In genomic region chr9:45839982-45840300, GRCm38 (mm10) we compare ENCODE assay signal across 8 mouse cellular contexts. TPM values are rescaled to one million over a fixed set of nuclear protein-coding genes. Genes with fewer than 3 reads are reported as not detected.
DNase-seq lines count a peak whose midpoint lies in the region; ATAC-seq and TF ChIP-seq lines count a peak whose summit lies in the region.

No protein-coding gene starts in this region.

- peak overlapping the region; percentile 89 for H3K4me3 ChIP-seq in cerebellum, adult 2 months (replicated peaks; ENCODE audit: insufficient read depth, low read depth, low read length)
- H3K4me3 ChIP-seq in neural tube, embryonic 11.5 days (ENCODE audit: low read depth, low read length): peak overlapping the region; percentile 74
- H3K4me3 ChIP-seq in liver, embryonic 14.5 days (ENCODE audit: insufficient read depth in 1 of 2, low read depth in 2 of 2, low read length in 2 of 2): peak overlapping the region; percentile 56 to 61

- peak overlapping the region; percentile 61 for H3K4me2 ChIP-seq in neural tube, embryonic 11.5 days (ENCODE audit: low read depth)
- H3K4me2 ChIP-seq in liver, embryonic 14.5 days (ENCODE audit: low read depth): peak overlapping the region; percentile 48

- no peak for TF ChIP-seq EP300 in liver, embryonic 14.5 days (IDR thresholded peaks at IDR 0.05; ENCODE audit: low read depth)

- ATAC-seq in neural tube, embryonic 11.5 days (ENCODE audit: insufficient read depth, low FRiP score, low TSS enrichment): no peak
- ATAC-seq in liver, embryonic 14.5 days (ENCODE audit: insufficient read depth): no peak

- DNase-seq in cerebellum, adult 2 months: peak; percentile 33 to 38
- DNase-seq in cerebellum, adult 9-10 months: no peak
- no peak for DNase-seq in neural tube, embryonic 11.5 days (ENCODE audit: low spot score)
- no peak for DNase-seq in neural tube, embryonic 10.5 days (ENCODE audit: extremely low spot score, low spot score)
- DNase-seq in liver, embryonic 14.5 days (ENCODE audit: low read depth in 3 of 3, low spot score in 3 of 3): no peak
- no peak for DNase-seq in T-cell, adult 2 months (ENCODE audit: low spot score)
- DNase-seq in spleen, postnatal 36 days (ENCODE audit: low spot score in 2 of 2): no peak
- no peak for DNase-seq in spleen, adult 18-20 months

- H3K27ac ChIP-seq in cerebellum, adult 2 months (ENCODE audit: insufficient read depth, low read length): no peak overlapping the region
- H3K27ac ChIP-seq in neural tube, embryonic 11.5 days (ENCODE audit: low read depth, low read length): no peak overlapping the region
- no peak overlapping the region for H3K27ac ChIP-seq in liver, embryonic 14.5 days

- H3K9me3 ChIP-seq in neural tube, embryonic 11.5 days (ENCODE audit: control insufficient read depth, low read length): no peaks in the 10 kb centered on the region
- H3K9me3 ChIP-seq in liver, embryonic 14.5 days (ENCODE audit: control insufficient read depth, low read length): no peaks in the 10 kb centered on the region

- peaks cover 21% of the 10 kb centered on the region for H3K4me1 ChIP-seq in cerebellum, adult 2 months (ENCODE audit: control insufficient read depth, insufficient read depth, low read length)
- peaks cover 11% of the 10 kb centered on the region for H3K4me1 ChIP-seq in neural tube, embryonic 11.5 days (ENCODE audit: control insufficient read depth, insufficient read depth, low read length)
- H3K4me1 ChIP-seq in liver, embryonic 14.5 days (replicated peaks; ENCODE audit: control insufficient read depth in 2 of 2, insufficient read depth in 2 of 2, low read length in 1 of 2): peaks cover 0 to 15% of the 10 kb centered on the region in 2 experiments; a peak in 3 of 4 replicates

- WGBS in cerebellum, adult 2 months: 19% methylated on average over 7 of the region's 7 CpGs
- 77% methylated on average over 7 of the region's 7 CpGs for WGBS in neural tube, embryonic 11.5 days
- 55% methylated on average over 7 of the region's 7 CpGs for whole genome bisulfite sequencing in liver, embryonic 14.5 days (ENCODE audit: insufficient replicate concordance)

- no peaks in the 10 kb centered on the region for H3K36me3 ChIP-seq in neural tube, embryonic 11.5 days (ENCODE audit: control insufficient read depth, insufficient read depth, low read length)
- H3K36me3 ChIP-seq in liver, embryonic 14.5 days (replicated peaks; ENCODE audit: control insufficient read depth, insufficient read depth, low read depth): no peaks in the 10 kb centered on the region

- TF ChIP-seq CTCF in cerebellum, adult 2 months (IDR thresholded peaks at IDR 0.05; ENCODE audit: borderline replicate concordance, insufficient read depth, low read depth, low read length): no peak
- no peak for TF ChIP-seq CTCF in liver, embryonic 14.5 days (IDR thresholded peaks at IDR 0.05; ENCODE audit: low read depth)

- TF ChIP-seq POLR2A in cerebellum, adult 2 months (IDR thresholded peaks at IDR 0.05; ENCODE audit: borderline replicate concordance, insufficient read depth, low read length): no peak

- no peak overlapping the region for H3K9ac ChIP-seq in neural tube, embryonic 11.5 days (ENCODE audit: low read length)
- H3K9ac ChIP-seq in liver, embryonic 14.5 days (replicated peaks): no peak overlapping the region

- H3K27me3 ChIP-seq in cerebellum, adult 2 months (ENCODE audit: control insufficient read depth, insufficient read depth, low read length): no peaks in the 10 kb centered on the region
- no peaks in the 10 kb centered on the region for H3K27me3 ChIP-seq in neural tube, embryonic 11.5 days (ENCODE audit: control insufficient read depth, insufficient read depth, low read length)
- H3K27me3 ChIP-seq in liver, embryonic 14.5 days (ENCODE audit: control insufficient read depth, insufficient read depth, low read length): peaks cover 12% of the 10 kb centered on the region

RNA-seq across cellular contexts. Expression of gene Bace1, which starts 1.6 kb away (rescaled TPM):
- 68.2 and 76.7 TPM in 2 replicates for polyA plus RNA-seq in cerebellum, adult 2 months (2012; rRNA removed)
- polyA plus RNA-seq in neural tube, embryonic 11.5 days (2014; fragmentation: Nextera tagmentation; extraction: Ambion mirVana): 30.6 and 32.2 TPM in 2 replicates
- 3.1 and 3.4 TPM in 2 replicates for polyA plus RNA-seq in liver, embryonic 14.5 days (2012; rRNA removed)
- 3.6 and 4.2 TPM in 2 replicates for polyA plus RNA-seq in liver, embryonic 14.5 days (2014; fragmentation: Nextera tagmentation; extraction: Ambion mirVana)

RNA-seq across cellular contexts. Expression of gene Cep164, which starts 11.4 kb away (rescaled TPM):
- polyA plus RNA-seq in cerebellum, adult 2 months (2012; rRNA removed): 30.5 and 32.5 TPM in 2 replicates
- 14.0 and 19.7 TPM in 2 replicates for polyA plus RNA-seq in neural tube, embryonic 11.5 days (2014; fragmentation: Nextera tagmentation; extraction: Ambion mirVana)
- 4.9 and 5.7 TPM in 2 replicates for polyA plus RNA-seq in liver, embryonic 14.5 days (2012; rRNA removed)
- 3.7 and 4.0 TPM in 2 replicates for polyA plus RNA-seq in liver, embryonic 14.5 days (2014; fragmentation: Nextera tagmentation; extraction: Ambion mirVana)

Comparison
In these comparisons a context has a peak if more than half of its experiments do, and no peak if none do; other contexts are left out.
1. DNase-seq: peak in cerebellum, adult 2 months (2 of 2); none in cerebellum, adult 9-10 months (single experiment), neural tube, embryonic 11.5 days (single experiment), neural tube, embryonic 10.5 days (single experiment), liver, embryonic 14.5 days (0 of 3), T-cell, adult 2 months (single experiment), spleen, postnatal 36 days (0 of 2) and spleen, adult 18-20 months (0 of 2).
2. Peak in every context shown above with its lines, with median percentiles within 50 percentile points of each other: H3K4me3 ChIP-seq.